Mouse (Mus musculus) lung, postnatal 10 days (tissue): ENCODE measurements at regions not wholly inside any gene's neighbourhood (a gene's known extent, or its start where the extent isn't known, plus 50 kb on each side); places are given as distances from the start of the nearest gene placed in this dataset.
"Not testable (repeated sequence)": the region's sequence is repeated elsewhere in the genome, so short reads cannot be mapped to it uniquely, and the experiment has no call there.

Experiments
- DNase-seq: peaks from one replicate; pipeline ENCODE4 v3.0.0; 2021

DNA sequence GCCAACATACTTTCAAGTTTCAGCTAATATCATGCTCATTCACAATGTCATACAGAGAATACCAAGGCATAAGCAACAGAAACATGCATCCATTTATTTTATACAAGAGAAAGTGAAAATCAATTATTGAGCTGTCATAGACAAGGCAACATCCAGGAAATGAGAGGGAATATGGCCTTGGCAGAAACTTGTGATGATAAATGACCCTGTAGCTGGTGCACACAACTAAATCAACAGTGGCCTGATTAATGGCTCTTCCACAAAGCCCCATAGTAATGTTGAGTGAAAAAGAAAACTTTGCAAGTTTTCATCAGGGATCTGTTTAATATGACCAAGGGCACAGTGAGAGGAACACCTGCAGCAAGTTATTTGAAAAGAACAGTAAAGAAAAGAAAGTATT is 438.5 kb upstream of the Hsf2 start:
- no peak for DNase-seq

GRCm38 (mm10) chr10:57053375-57053774 is 432.8 kb upstream of the Hsf2 start:
- DNase-seq, result not testable (repeated sequence)

DNA sequence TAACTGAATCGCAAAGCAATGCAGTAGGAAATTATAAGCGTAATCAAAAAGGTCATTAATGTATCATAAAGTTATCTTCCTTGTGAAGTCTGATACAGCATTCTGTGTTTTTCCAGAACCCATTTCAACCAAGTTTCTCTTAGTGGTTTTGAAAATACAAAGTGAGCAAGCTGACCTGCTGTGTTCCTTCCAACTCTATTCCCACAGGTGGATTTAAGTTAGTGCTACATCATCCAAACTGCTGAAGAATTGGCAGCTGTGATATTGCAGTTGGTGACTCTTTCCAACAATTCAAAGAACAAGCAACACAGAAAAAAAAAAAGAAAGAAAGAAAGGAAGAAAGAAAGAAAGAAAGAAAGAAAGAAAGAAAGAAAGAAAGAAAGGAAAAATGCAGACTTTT is 396.1 kb upstream of the Hsf2 start:
- DNase-seq, result no peak

GRCm38 (mm10) chr10:57095920-57096319 is 390.3 kb upstream of the Hsf2 start:
- DNase-seq, result no peak

DNA sequence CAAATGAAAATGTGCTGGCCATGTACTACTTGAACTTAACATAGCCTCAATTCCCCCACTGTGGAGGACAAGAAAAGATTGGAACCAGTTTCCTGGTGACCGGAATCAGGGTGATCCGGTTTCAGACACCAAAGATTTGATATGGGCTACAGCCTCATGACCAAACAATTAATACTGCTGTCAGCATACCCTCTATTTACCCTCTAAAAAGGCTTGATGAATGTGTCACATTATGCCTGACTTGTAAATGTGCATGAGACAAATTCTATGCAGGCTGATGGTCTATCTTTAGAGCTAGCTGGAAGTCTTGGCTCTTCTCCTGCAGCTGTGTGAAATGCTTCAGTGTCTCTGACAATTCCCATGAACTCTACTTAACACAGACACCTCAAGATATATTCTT is 372.8 kb upstream of the Hsf2 start:
- no peak for DNase-seq

GRCm38 (mm10) chr10:57114696-57115271 is 371.4 kb upstream of the Hsf2 start:
- DNase-seq, result no peak

DNA sequence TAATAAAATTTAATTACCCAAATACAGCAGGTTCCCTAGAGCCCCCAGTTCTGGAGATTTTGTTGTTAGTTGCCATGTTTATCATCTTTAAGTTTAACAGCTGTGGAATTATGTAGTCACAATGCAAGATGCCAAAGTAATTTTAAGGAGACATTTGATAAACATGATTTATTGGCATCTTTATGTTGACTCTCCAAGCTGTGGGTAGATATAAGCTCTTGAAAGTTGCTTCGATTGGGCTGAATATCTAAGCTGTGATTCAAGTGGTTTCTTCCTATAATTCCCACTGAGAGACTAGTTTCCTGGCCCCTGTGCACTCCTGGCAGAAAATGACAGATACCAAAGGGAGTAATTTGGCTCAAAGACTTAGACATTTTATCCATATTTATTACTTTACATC is 364.7 kb upstream of the Hsf2 start:
- DNase-seq, result no peak

DNA sequence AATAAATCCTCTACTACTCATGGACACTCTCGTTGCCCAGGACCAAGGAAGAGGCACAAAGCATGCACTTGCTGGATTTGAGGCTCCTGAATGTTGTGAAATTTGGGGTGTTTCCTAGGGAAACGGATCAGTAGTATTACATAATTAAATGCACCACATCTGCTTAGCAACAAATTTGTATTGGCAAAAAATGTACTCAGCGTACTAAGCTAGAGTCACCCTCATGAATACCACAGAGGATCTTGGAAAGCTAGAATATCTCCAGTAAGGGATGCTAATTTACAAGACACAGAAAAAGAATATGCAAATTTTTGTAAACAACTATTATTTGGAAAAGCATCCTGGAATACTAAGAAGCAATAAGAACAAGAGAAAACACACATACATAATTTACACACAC is 359.0 kb upstream of the Hsf2 start:
- no peak for DNase-seq

GRCm38 (mm10) chr10:57156426-57156825 is 329.8 kb upstream of the Hsf2 start:
- DNase-seq, result peak; percentile 30

- DNase-seq, result no peak
Observed at GRCm38 (mm10) chr10:57156912-57157311, 329.3 kb upstream of the Hsf2 start.

GRCm38 (mm10) chr10:57160546-57160945 is 325.6 kb upstream of the Hsf2 start:
- no peak for DNase-seq

- no peak for DNase-seq
Observed at GRCm38 (mm10) chr10:57163359-57163758, 322.8 kb upstream of the Hsf2 start.

DNA sequence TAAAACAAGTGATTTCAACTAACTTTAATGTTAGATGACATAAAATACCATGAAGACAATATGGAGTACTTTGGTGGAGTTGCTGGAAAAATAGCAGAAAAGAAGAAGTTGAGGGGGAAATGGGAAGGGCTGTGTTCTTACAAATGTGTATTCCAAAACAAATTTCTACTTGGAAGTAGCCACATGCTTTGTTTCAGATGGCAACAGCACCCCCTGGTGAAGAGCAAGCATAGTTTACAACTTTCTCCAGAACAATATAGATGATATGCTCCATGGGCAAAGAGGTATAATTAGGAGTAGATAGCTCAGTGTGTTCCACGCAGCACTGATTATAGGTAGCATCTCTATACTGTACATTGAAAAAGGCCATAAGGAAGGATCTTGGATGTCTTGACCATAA is 302.6 kb upstream of the Hsf2 start:
- DNase-seq, result peak; percentile 71

- no peak for DNase-seq
Observed at GRCm38 (mm10) chr10:57210701-57211100, 275.5 kb upstream of the Hsf2 start.

- DNase-seq, result no peak
Observed at GRCm38 (mm10) chr10:57231117-57231516, 255.1 kb upstream of the Hsf2 start.

GRCm38 (mm10) chr10:57281220-57281619 is 205.0 kb upstream of the Hsf2 start:
- no peak for DNase-seq

GRCm38 (mm10) chr10:57282896-57283295 is 203.3 kb upstream of the Hsf2 start:
- DNase-seq, result no peak

- DNase-seq, result no peak
Observed at GRCm38 (mm10) chr10:57291596-57291995, 194.6 kb upstream of the Hsf2 start.

DNA sequence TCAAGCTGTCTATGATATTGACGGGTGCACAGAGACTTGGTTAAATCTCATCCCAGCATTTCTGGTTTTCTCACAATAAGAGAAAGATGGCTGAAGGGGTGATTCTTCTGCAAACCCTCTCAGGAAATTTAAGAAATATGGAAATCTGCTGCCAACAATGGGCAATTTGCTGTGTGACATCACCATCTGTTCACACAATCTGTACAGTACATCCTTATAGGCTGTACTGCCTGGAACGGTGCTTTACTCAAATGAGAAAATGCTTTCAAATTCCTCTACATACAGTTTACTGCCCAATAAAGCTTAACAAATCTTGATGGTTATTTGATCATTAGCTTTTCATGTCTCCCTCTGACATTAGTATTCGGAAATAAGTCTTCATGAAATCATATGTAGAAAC is 172.4 kb upstream of the Hsf2 start:
- DNase-seq, result no peak

DNA sequence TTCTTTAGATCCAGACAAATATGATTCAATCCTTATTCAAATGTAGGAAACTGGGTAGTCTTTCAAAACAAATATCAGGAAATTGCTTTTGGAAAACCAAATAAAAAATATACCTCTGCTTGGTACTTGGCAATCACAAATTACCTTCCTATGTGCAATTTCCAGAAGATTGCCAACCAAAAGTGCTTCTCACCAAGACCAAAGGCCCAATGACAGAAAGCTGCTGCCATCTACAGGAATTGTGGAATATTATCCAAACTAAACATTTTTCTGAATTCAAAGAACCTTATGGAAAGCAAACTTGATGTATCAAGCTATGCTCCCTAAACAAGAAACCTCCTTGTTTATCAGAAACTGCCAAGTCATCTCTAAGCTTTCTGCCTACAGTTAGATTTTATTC is 169.1 kb upstream of the Hsf2 start:
- DNase-seq, result peak; percentile 2

DNA sequence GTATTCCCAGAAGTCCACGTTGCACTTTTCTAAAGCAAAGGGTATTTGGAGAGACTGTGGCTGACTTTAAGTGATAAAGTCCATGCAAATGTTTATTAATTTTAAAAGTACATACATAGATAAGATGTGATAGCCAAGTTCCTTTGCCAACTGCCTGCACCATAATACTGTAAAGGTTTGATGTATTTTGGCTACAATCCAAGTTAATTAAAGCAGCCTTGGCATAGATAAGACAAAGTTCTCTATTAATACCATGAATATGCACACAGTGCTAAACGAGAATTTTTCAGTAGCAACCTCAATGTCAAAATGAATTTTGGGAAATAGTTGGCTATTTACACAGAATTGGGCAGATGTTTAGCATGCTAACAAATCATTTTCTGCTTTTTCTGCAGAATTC is 167.0 kb upstream of the Hsf2 start:
- no peak for DNase-seq

DNA sequence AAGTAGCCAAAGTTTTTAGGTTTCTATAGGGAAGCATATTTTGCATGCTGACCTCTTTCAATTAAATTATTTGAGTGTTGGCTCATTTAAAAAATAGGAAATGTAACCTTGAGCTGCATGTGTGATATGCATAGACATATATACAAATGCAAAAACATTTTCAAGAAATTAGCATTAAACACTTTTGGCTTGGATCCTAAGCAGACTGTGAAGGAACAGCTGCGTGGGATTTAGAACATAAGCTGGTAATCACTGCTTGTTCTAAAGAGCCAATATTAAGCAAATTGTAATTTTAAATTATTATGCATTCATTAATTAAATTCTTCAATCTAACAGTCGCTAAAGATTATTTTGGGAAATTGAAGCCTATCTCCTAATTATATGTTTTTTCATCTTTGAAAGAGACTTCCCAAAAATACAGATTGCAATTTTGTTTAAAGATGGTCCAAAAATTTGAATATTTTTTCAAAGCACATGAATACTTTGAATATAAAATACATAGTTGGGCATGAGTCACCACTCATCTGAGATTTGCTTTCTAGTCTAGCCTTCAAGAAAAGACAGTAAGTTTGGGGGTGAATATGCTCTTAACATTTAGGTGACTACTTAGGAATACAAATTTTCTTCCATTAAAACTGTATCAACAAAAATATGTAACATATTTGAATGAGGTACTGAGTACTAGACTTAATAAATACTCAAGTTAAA is 163.3 kb upstream of the Hsf2 start:
- no peak for DNase-seq

- no peak for DNase-seq
Observed at GRCm38 (mm10) chr10:57324226-57324625, 162.0 kb upstream of the Hsf2 start.

- not testable (repeated sequence) for DNase-seq
Observed at GRCm38 (mm10) chr10:57362781-57363180, 123.4 kb upstream of the Hsf2 start.
